Mouse (Mus musculus) spleen, postnatal 36 days (tissue): Measurements from ENCODE around the gene Crhr1.
"Not testable (repeated sequence)": the region's sequence is repeated elsewhere in the genome, so short reads cannot be mapped to it uniquely, and the experiment has no call there.

Source experiments
- DNase-seq, 2 experiments: peaks; one replicate each; pipeline ENCODE4 v3.0.0; 2022; ENCODE audit warnings: low spot score in 2 of 2, mixed read lengths in 1 of 2

The Crhr1 gene

DNA sequence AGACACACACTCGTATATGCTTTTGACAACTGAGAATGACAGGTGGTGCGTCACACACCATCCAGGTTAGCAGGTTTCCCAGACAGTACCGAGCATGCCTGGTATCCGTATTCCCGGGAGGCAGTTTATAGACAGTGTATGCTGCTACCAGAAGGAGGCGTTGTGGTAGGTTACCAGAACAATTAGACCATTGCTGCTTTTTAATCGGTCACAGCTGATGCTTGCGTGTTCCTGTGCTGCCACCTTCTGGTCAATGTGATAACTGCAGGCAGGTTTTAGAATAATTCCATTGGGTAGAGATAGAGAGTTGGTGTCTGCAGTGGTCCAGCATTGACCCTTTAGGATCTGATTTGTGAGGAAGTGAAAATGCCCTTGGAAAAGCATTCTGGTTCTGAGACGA lies 63.1 kb downstream of the Crhr1 start:
- peak; percentile 49 to 58 for DNase-seq

DNA sequence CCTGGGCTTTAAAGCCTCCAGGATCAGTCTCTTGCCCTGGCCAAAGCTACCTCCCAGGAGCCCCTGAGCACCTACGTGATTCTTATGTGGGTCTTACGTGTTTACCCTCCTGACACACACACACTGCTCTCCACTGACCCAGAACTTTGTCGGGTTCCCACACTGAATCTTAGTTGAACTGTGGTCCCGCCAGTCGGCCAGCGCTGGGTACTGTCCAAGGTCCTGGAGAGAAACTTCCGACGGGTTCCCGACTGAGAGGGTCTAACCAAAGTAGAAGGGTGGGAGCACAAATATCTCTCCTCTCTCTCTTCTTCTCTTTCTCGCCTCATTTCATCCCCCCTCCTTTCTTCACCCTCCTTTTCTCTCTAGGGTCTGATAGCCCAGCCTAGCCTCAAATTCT lies 65.2 kb downstream of the Crhr1 start:
- no peak for DNase-seq

DNA sequence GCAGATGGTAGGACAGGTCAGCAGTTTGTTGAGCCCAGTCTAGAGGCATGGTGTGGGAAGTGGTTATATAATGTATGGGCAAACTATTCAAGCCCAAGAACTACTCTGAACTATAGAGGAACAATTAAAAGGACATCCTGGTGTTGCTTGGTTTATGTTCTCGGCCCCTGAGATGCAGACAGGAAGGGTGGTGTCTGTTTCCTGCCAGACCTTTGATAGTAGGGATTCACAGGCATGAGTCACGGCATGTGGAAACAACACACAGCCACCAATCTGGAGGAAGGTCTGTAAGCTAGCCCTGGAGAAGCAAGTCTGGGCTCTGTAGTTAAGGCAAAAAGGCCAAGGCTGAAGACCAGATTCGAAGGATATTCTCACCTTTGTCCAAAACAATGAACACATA lies 70.6 kb downstream of the Crhr1 start:
- DNase-seq, result no peak

DNA sequence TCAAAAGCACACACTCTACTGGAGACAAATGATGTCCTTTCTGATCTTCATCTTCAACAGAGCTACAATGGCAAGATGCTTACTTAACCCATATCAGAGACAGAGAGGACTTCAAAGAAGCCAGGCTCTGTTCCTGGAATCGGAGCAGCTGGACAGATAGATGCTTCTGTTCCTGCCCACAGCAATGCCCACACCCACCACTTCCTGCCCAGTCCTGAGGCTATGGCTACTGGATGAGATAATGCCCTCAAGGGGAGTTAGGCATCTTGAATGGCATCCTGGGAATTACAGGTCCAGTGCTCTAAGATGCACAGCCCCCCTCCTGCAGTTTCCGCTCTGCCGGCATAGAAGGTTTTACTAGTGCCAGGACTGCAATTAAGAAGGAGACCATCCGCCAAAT lies 73.9 kb downstream of the Crhr1 start:
- no peak for DNase-seq

DNA sequence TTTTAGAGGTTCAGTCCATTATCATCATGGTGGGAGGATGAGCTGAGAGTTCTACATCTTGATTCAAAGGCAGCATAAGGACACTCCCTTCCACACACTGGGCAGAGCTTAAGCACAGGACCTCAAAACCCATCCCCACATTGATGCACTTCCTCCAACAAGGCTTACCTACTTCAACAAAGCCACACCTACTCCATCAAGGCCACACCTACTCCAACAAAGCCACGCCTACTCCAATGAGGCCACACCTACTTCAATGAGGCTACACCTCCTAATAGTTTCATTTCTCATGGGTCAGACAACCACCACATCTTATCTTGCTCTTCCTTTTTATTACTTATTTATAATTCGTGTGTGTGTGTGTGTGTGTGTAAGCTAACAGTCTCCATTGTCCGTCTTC lies 76.4 kb downstream of the Crhr1 start:
- no peak for DNase-seq

DNA sequence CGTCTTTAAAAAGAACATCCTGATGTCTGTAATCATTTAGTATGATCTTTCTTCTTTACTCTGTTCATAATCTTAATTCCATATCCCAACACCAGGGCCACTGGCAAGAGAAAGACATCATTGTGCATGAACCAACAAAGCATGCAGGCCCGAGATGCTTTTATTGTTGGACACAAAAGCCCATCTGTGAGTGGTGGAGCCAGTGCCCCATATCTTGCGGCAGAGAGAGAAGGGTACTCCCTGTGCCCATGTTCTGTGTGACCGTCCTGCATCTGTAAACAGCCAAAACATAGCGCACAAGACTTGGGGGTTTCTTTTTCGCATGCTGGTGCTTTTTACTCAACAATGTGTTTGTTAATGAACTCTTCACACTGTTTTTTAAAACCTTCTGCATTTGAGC lies 78.6 kb downstream of the Crhr1 start:
- DNase-seq, result no peak

DNA sequence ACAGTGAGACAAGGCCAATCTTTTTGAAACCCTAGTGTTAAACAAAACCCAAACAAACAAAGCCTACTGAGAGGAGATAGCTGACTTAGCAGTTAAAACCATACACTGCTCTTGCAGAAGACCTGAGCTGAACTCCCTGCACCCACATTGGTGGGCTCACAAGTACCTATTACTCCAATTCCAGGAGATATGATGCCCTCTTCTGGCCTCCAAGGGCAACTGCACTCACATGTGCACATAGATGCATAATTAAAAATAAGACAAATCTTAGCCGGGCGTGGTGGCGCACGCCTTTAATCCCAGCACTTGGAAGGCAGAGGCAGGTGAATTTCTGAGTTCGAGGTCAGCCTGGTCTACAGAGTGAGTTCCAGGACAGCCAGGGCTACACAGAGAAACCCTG lies 81.5 kb downstream of the Crhr1 start:
- not testable (repeated sequence) for DNase-seq

DNA sequence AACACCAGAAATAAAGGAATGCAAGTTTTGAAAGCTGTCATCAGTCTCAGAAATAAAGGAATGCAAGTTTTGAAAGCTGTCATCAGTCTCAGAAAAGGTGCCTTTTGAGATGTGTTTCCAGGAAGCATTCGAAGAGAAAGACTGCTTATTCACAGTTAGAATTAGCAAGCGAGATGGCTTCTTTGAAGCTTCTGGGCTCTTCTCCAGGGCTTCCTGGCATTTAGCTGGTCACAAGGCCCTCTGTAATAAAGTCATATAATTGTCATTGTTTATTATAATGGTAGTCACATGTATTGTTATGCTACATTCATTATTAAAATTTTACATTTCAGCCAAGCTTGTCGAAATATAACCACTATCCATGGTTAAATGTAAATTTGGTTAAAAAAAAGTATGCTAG lies 85.4 kb downstream of the Crhr1 start:
- no peak for DNase-seq

DNA sequence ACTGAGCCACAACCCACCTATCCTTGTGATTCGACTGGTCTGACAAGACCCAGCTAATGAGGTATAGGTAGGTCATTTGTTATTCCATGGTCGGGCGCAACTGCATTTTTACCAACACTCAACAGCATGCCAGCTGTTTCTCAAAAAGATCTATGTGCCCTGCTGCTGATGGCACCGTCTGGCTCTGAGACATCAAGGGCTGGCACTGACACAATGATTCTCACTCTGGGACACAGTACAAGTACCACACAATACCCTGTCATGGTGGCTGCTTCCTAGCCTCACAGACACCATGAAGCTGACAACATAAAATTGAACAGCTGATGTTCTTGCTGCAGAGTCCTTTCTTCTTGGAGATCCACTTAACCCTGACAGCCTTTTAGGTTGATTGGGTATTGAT lies 87.6 kb downstream of the Crhr1 start:
- no peak for DNase-seq

DNA sequence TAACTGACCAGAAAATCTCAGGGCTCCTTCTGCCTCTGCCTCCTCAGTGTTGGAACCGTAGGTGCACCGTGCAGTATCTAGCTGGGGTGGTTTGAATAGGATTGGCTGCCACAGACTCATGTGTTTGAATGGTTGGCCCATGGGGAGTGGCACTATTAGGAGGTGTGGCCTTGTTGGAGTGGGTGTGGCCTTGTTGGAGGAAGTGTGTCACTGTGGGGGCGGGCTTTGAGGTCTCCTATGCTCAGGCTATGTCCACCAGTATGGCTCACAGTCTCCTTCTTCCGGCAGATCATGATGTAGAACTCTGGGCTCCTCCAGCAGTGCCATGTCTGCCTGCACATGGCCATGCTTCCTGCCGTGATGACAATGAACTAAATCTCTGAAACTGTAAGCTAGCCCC lies 89.1 kb downstream of the Crhr1 start:
- DNase-seq, result no peak

DNA sequence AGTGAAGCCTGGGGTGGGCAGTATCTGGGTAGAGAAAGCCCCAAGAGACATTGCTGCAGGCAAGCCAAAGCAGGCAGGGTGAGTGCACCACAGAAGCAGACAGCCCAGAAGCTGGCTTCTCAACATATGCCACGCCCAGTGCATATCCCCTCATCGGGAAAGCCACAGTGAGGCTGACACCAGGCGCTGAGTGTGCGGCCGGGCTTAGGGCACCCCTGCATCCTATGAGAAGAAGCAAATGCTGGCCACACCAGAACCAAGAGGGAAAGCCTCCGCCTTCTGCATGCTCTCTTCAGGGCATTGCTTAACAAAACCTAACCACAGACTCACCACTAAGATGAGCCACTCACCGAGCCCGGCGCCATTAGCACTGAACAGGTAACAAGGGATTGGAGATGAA lies 90.6 kb downstream of the Crhr1 start:
- no peak for DNase-seq
